Mouse (Mus musculus) heart, postnatal 36 days (tissue): Measurements from ENCODE around the gene Man2a1. TPM values are rescaled to one million over a fixed set of nuclear protein-coding genes. Genes with fewer than 3 reads are reported as not detected.

Experiments
- DNase-seq, 2 experiments: peaks; one replicate each; pipeline ENCODE4 v3.0.0; 2021 to 2022
- intact Hi-C: fragments of 180-260 bp; cut with DNase I; formaldehyde crosslinking; loops from one replicate; pipeline ENCODE4 v1.15.1; 2025
- total RNA-seq, 2 experiments: library from RNA; stranded (reverse); gene quantifications; 2 replicates each; pipeline ENCODE4 v1.2.3; 2021

The Man2a1 gene
- total RNA-seq, 2 experiments from 2014 or later: 16.4 to 21.9 TPM

- no peak for DNase-seq
- intact Hi-C loops: no loop called here
Measured at GRCm38 (mm10) chr17:64789175-64789574, 188.6 kb downstream of the Man2a1 start.

- no peak for DNase-seq
- intact Hi-C loops: no loop called here
Measured at GRCm38 (mm10) chr17:64792076-64792475, 191.5 kb downstream of the Man2a1 start.

DNA sequence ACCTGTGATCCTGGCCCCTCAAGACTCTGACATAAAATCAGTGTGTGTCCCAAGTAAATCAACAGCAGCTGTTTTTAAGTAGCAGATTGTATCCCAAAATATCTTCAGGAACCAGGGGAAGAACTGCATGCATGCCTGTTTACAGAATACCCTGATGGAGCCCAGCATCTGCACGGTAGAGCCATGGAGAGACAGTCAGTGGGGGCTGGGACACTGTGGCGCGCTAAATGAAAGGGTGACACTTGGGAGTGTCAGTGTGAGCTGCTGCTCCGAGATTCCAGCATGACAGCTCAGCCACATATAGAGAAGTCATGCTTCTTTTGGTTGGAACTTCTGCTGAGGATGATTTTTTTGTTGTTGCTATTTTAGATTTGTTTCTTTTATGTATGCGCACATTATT lies 192.1 kb downstream of the Man2a1 start:
- intact Hi-C loops: no loop called here

DNA sequence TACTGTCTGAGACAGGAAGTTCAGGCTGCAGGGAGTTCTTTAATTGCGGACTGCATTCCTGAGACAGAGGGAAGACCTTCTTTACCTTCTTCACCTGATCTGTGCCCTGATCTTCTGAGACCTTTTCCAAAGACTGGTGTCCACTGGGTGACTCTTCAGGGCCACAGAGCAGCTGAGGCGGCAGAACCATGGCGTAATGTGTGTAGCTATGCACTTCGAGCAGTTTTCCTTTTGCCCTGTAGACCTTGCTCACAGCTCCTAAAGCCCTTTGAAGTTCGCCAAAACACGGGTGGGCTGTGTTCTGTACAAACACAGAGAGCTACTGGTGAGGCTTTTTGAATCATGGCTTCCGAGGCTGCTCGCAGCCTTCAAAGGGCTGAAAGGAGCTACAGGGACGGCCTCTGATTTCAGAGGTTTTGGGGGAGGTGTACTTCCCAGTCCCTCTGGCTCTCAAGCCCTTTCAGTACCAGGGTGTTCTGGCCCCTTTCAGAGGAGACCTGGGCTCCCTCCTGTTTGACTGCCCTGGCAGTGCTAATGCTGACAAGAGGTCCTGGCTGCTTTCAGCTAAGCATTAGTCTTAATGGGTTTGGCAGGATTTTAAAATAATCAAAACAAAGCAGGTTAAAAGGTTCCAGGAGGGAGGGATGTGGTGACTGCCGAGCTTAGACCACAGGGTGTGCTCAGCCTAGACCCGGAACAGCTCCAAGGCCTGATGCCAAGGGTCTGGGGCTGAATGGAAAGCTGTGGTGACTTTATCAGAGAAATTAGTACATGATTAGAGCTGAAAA lies 201.8 kb downstream of the Man2a1 start:
- intact Hi-C loops: no loop called here
- DNase-seq: no peak

More for the DNA sequence above, 192.1 kb downstream of the Man2a1 start:
- no peak for DNase-seq

GRCm38 (mm10) chr17:64802956-64803275 lies 202.4 kb downstream of the Man2a1 start:
- intact Hi-C loops: no loop called here

More at GRCm38 (mm10) chr17:64802956-64803275, 202.4 kb downstream of the Man2a1 start:
- no peak for DNase-seq

Other genes starting within 250 kb of the Man2a1 start
- not detected for gene 4930583I09Rik, start 235.3 kb downstream of the Man2a1 start, total RNA-seq